Mouse (Mus musculus) layer of hippocampus, adult 9-11 months (tissue): ENCODE measurements at regions not wholly inside any gene's neighbourhood (a gene's known extent, or its start where the extent isn't known, plus 50 kb on each side); places are given as distances from the start of the nearest gene placed in this dataset.

ENCODE experiments used
- DNase-seq: peaks from one replicate; pipeline ENCODE4 v3.0.0; 2022

DNA sequence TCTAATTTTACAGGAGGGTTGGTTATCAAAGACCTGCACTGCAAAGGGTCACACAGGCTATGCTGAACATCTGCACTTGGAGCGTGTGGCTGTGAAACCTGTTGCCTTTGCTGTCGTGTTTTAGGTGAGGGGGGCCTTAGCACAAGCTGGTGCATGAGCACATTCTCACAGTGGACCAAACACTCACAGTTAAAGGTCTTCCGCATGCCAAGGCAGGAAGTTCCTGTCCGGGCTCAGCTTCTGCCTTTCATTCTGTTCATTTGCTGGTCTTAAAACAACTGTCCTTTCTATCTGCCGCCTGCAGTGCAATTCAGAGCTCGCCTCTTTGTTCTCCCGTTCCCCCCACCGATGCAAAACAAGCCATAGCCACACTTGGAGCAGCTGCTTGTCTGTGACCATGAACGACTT is 402.8 kb downstream of the Efnb2 start:
- no peak for DNase-seq

DNA sequence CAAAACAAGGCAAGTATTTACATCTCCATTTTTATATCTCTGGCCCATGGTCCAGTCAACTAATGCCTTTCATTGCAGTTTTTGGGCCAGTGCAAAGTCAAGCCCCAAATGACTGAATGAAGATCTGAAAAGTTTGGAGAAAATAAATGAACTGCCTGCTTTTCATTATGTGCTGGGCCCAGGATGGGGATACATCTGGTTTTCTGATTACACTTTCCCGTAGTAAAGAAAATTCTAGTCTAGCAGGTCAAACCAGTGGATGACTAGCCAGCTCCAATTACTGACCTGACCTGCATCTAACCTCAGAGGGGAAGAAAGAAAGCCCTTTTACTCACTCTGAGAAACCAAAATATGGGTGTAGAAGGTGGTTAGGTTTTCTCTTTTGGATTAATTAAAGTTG is 404.7 kb downstream of the Efnb2 start:
- DNase-seq = no peak

DNA sequence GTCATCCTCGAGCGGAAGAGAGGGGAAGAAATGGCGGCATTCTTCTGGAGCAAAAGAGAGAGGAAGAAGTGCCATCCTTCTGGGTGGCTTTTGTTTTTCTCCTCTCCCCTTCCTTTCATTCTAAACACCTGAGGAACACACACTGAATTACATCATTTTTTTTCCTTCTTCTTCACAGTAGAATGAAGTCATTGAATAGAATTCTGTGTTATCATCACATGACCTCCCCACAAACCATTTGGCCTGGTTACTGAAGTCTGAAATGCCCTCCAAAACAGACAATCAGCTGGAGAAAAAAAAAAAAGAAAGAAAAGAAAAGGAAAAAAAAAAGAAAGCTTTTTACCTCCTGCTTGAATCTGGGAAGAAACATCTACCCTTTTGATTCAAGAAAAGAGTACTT is 406.6 kb downstream of the Efnb2 start:
- DNase-seq = no peak

- no peak for DNase-seq
Measured at GRCm38 (mm10) chr8:8244599-8244998, 416.4 kb downstream of the Efnb2 start.

DNA sequence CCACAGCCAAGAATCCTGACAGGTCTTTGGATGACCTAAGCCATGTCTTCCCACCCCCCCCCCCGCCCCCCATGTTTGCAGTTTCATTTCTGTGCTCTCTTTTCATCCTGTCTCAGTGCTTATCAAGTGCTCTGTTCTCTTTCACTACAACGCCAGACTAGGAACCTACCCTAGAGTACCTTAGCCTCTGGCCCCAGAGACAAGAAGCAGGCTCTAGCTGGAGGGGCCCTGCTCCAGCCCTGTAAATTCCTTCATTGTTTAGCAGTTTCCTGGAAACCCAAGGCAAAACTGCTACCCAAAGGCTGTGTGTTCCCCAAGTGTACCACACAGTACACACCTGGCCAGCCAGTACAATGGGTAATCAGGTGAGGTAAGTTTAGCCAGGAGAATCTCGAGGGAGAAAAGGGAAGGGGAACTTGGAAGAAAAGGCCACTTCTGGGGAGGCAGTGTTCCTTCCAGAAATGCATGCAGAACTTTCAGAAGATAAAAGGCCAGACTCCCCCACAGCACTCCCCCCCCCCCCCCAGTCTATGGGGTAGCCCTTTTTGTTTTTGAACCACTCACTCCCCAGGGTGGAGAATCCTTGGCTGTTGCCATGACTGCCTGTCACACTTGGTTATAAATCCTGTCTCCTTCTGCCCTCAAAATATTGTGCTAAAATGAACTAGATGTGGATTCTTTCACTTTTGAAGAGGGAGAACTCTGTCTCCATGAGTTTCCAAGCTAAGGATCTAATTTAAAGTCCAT is 419.1 kb downstream of the Efnb2 start:
- no peak for DNase-seq

- no peak for DNase-seq
Measured at GRCm38 (mm10) chr8:8241051-8241688, 419.9 kb downstream of the Efnb2 start.

- DNase-seq = peak; percentile 15
Measured at GRCm38 (mm10) chr8:8239489-8239888, 421.6 kb downstream of the Efnb2 start.

- no peak for DNase-seq
Measured at GRCm38 (mm10) chr8:8238051-8238450, 423.0 kb downstream of the Efnb2 start.

DNA sequence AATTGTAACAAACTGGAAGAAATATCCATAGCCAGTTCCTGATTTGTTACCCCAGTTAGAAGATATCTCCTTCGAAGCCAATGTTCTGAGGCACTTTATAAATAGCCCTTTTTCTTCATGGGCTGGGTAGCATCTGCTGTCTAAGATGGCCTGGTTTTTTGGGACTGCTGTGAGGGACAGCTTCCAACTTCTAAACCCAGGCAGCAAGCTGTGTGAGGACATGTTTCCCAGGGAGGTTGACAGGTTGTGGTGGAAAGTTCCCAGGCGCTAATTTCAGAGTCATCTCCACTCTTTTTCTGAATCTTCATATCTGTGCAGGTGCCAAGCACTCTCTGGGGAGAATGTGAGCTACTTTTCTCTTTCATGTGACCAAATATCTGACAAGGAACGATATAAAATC is 427.4 kb downstream of the Efnb2 start:
- DNase-seq = peak; percentile 32

DNA sequence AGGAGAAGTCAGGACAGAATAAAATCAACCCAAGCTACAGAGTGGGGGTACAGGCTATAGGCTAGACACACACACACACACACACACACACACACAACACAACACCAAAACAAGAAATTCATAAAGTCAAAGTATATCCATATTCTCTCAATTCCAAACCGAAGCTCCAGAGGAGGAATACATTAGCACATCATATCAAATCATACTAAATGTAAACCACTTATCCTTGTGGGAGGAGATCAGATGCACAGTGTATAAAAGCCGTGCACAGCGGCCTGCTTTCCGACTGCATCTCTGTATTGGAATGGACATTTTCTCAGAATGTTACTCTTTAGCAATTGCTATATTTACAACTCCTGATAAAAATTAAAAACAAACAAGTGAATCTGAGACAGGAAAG is 427.9 kb downstream of the Efnb2 start:
- no peak for DNase-seq

- no peak for DNase-seq
Measured at GRCm38 (mm10) chr8:8231996-8232632, 428.9 kb downstream of the Efnb2 start.

DNA sequence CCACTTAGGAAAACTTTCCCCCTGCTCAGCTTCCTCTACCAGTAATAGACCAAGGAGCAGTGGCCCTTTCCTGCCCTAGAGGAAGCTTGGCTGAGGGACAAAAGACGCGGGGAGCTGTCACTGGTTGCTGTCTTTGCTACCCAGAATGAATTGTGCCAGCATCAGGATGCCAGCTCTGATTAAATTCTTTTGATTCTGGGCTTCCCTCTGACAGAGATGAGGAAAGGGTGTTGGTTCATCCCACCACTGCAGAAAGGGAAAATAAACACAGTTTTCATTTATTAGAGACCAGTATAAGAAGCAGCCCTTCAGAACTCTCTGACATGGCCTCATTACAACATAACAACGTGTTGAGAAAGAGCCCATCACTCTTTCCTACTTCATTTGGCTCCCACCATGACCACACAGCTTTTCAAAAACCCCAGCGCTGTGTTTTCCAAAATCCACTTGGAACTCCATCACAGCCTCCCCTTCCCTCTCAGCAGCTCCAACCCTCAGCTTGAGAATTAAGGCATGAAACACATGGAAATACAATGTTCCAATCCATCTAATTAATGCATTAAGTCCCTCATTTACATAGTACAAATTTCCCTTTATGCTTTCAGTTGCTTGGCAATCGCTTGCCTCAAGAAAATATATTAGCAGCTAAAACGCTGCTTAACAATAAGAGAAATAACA is 429.6 kb downstream of the Efnb2 start:
- DNase-seq = no peak

DNA sequence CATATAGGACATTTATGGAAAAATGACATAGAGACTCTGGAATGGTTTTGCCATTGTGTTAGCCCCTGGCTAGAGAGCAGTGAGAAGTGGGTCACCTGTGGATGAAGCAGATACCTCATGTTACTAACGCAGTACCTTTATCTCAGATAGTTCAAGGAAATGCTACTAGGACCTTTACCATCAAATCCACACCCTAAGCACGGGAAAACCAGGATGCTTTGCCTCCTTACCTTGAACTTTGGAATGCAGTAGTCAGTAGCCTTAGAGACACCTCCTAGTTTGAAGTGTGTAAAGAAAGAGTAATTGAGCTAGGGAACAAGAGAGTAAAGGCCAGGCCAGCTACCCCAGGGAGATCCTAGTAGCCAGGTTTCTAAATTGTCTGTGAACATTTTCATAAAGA is 435.0 kb downstream of the Efnb2 start:
- DNase-seq = no peak

DNA sequence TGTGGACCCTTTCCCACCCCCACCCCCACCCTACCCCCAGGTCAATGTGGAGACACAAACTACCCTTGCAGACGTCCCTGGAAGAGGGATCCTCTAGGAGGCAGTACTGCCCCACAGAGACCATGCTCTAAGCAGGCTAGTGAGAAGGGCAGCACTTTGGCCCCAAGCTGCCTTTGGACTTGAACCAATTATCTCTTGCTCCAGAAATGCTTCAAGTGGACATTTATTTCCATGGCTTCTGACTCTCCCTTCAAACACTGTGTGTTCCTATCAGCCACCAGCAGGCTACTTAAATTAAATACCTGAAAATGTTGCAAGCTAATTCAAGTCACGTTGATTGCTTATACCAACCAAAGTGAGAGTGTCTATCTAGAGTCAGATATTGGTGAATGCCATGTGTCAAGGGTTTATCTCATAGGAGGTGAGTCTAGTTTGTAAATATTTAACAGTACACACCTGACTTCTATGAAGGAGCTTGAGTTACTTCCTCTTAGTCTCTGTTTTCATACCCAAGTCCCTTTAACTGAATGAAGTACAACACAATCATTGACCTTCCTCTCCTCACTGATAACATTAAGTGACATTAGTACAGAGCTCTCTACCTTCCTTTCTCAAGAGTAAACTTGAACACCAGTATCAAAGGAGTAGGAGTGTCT is 435.7 kb downstream of the Efnb2 start:
- DNase-seq = no peak

GRCm38 (mm10) chr8:8220395-8221031 is 440.5 kb downstream of the Efnb2 start:
- DNase-seq = no peak

- DNase-seq = no peak
Measured at GRCm38 (mm10) chr8:8219701-8220394, 441.2 kb downstream of the Efnb2 start.

DNA sequence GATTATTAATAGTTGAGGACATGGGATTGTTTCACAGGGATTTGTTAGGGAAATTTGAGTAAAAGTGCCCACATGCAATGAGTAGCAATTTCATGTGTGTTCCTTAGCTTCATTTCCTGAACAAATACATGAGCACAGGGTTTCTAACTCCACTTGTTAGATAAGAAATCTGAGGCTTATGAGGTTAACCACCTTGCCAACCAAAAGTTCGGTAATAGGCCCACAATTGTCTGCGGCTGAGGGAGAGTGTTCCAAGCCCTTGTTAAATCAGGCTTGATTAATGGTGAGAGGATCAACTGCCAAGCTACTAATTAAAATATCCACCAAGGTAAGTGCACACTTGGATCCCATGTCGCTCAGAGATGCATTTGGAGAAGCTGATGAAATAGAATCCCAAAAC is 468.0 kb downstream of the Efnb2 start:
- DNase-seq = no peak

DNA sequence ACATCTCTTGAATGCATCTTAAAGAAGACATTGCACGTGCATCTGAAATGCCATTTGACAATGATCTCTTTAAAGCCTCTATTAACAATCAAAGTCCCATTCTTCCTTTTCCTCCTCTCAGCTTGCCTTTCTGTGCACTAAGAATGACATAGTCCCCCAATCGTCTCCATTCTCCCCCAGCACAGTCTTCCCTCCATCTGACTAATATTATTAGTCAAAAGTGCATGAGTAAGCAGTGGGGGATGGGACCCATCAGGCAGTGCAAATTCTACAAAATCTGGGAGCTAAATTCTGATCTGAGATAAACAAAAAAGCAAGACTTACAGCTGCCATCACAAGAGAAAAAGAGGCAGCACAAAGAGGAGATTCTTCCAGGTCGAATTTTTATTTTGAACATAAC is 475.0 kb downstream of the Efnb2 start:
- no peak for DNase-seq

- DNase-seq = no peak
Measured at GRCm38 (mm10) chr8:8183233-8183622, 477.8 kb downstream of the Efnb2 start.

DNA sequence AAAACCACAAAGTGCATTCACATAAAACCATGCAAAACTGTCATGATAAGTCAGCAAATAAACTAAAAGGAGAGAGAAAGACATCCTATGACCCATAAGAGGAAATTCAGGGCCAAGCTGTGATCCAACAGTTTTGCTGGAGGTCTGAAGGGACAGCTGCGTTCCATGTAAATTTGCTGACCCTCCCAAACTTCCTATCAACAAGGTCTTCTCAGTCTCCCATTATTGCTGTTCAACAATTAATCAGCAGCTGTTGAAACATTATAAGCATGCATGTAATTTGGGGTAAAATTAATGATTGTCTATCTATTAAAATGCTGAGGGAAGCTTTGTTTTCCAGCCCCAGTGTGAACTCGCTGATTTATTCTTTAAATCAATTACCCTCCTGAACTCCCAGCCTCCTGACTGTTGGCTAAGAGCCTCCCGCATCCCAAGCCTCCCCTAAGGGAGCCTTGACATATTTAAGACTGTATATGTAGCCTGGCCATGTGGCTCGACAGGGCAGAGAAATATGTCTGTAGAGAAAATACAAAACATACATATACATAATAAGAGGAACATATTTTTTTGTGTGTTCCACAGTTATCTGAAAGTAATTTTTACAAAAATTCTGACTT is 478.3 kb downstream of the Efnb2 start:
- DNase-seq = no peak

GRCm38 (mm10) chr8:8182108-8182507 is 478.9 kb downstream of the Efnb2 start:
- DNase-seq = no peak

DNA sequence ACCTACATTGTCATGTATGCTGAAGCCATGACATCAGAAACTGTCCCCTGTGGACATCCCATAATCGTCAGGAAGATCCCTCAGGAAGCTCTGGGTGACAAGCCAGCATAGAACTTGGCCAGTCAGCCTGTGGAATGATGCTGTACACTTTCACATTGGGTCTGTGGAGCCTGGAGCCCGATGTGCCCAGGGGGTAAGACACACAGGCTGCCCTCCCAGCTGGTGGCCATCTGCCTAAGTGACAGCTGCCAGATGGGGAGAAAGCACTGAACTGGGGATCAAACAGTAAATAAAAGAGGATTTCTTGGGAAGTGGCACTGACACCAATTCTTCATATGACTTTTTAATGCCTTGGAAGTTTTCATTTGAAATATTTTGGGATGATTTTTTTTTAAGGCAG is 486.8 kb downstream of the Efnb2 start:
- no peak for DNase-seq
